Mouse (Mus musculus) CH12.LX (cell line): ENCODE results near the gene Fxr2. TPM values are rescaled to one million over a fixed set of nuclear protein-coding genes. Genes with fewer than 3 reads are reported as not detected.
"Not testable (repeated sequence)": the region's sequence is repeated elsewhere in the genome, so short reads cannot be mapped to it uniquely, and the experiment has no call there.

Source experiments
- DNase-seq: peaks from one replicate; pipeline ENCODE4 v3.0.0-alpha.2; 2013; ENCODE audit errors: extremely low read depth
- H3K27ac ChIP-seq: 2 replicates; pipeline ENCODE4 v1.5.1; 2012; ENCODE audit warnings: low read depth, mild to moderate bottlenecking, control low read depth, moderate library complexity; ENCODE audit not compliant: insufficient read depth
- H3K27me3 ChIP-seq: replicated peaks from 2 replicates; pipeline ENCODE3; 2012; ENCODE audit warnings: inconsistent platforms
- H3K36me3 ChIP-seq, 2 experiments: replicated peaks in 1 of 2; 2 replicates each; pipeline versions ENCODE3 to v1.6.1; 2012; ENCODE audit warnings: inconsistent platforms in 1 of 2, low read length in 1 of 2, mild to moderate bottlenecking in 1 of 2, mixed read lengths in 1 of 2, moderate library complexity in 1 of 2; ENCODE audit not compliant: control insufficient read depth in 1 of 2, insufficient read depth in 1 of 2
- H3K4me1 ChIP-seq, 2 experiments: 2 replicates each; pipeline ENCODE4 v1.6.1; 2012; ENCODE audit warnings: inconsistent platforms in 1 of 2, moderate library complexity in 1 of 2; ENCODE audit not compliant: insufficient read depth in 2 of 2, control insufficient read depth in 1 of 2
- H3K4me2 ChIP-seq: 2 replicates; pipeline ENCODE4 v1.6.1; 2012; ENCODE audit warnings: low read depth, mild to moderate bottlenecking, control low read depth; ENCODE audit not compliant: poor library complexity, insufficient read depth, severe bottlenecking
- H3K4me3 ChIP-seq, 3 experiments: fragments of 150-350 bp in 1 of 3; sonication (generic) in 1 of 3; replicated peaks in 1 of 3; 2 replicates each; pipeline versions ENCODE3 to v1.5.1; 2011 to 2012; ENCODE audit warnings: low read depth in 2 of 3, low read length in 2 of 3, mild to moderate bottlenecking in 2 of 3, moderate library complexity in 2 of 3, control low read depth in 1 of 3, improper control_type of control experiment in 1 of 3, inconsistent platforms in 1 of 3, mixed read lengths in 1 of 3; ENCODE audit not compliant: poor library complexity in 1 of 3
- H3K79me2 ChIP-seq: replicated peaks from 2 replicates; pipeline ENCODE4 v1.6.1; 2012; ENCODE audit warnings: mild to moderate bottlenecking, moderate library complexity; ENCODE audit not compliant: control insufficient read depth, poor library complexity, insufficient read depth, severe bottlenecking; ENCODE audit errors: extremely low read depth
- H3K9ac ChIP-seq: 2 replicates; pipeline ENCODE4 v1.6.1; 2012; ENCODE audit warnings: low read depth, mild to moderate bottlenecking, control low read depth, moderate library complexity; ENCODE audit not compliant: insufficient read depth
- H3K9me3 ChIP-seq: replicated peaks from 2 replicates; pipeline ENCODE3; 2012; ENCODE audit warnings: low read length, inconsistent platforms, mixed read lengths
- CHD2 ChIP-seq: IDR thresholded peaks from 2 replicates; pipeline ENCODE4 v1.6.1; 2011; ENCODE audit warnings: low read length, improper control_type of control experiment
- CTCF ChIP-seq, 2 experiments: IDR thresholded peaks in 1 of 2; conservative IDR thresholded peaks in 1 of 2; 2 replicates each; pipeline ENCODE4 v1.5.1; 2011 to 2012; ENCODE audit warnings: low read depth in 2 of 2, low read length in 2 of 2, improper control_type of control experiment in 1 of 2, inconsistent platforms in 1 of 2, mild to moderate bottlenecking in 1 of 2, moderate library complexity in 1 of 2
- E2F4 ChIP-seq: IDR thresholded peaks from 2 replicates; pipeline ENCODE4 v1.6.1; 2011; ENCODE audit warnings: low read depth, low read length, improper control_type of control experiment; ENCODE audit not compliant: insufficient replicate concordance
- ELF1 ChIP-seq: IDR thresholded peaks from 2 replicates; pipeline ENCODE4 v1.6.1; 2014; ENCODE audit warnings: low read depth, mild to moderate bottlenecking, inconsistent platforms, low read length, improper control_type of control experiment
- EP300 ChIP-seq: IDR thresholded peaks from 2 replicates; pipeline ENCODE4 v1.6.1; 2011; ENCODE audit warnings: low read length, improper control_type of control experiment
- GABPA ChIP-seq: IDR thresholded peaks from 2 replicates; pipeline ENCODE4 v1.6.1; 2012; ENCODE audit warnings: low read depth, low read length, improper control_type of control experiment, inconsistent platforms; ENCODE audit not compliant: insufficient replicate concordance
- IRF4 ChIP-seq: IDR thresholded peaks from 2 replicates; pipeline ENCODE4 v1.6.1; 2014; ENCODE audit warnings: low read depth, mild to moderate bottlenecking, inconsistent platforms, low read length, improper control_type of control experiment
- JUN ChIP-seq: IDR thresholded peaks from 2 replicates; pipeline ENCODE4 v1.6.1; 2011; ENCODE audit warnings: low read depth, mild to moderate bottlenecking, low read length, improper control_type of control experiment, moderate library complexity; ENCODE audit not compliant: insufficient read depth
- JUND ChIP-seq: conservative IDR thresholded peaks from 2 replicates; pipeline ENCODE4 v1.6.1; 2011; ENCODE audit warnings: low read depth, low read length, improper control_type of control experiment
- MAX ChIP-seq: IDR thresholded peaks from 2 replicates; pipeline ENCODE4 v1.6.1; 2011; ENCODE audit warnings: low read length, improper control_type of control experiment
- MEF2A ChIP-seq: IDR thresholded peaks from 2 replicates; pipeline ENCODE4 v1.6.1; 2014; ENCODE audit warnings: low read depth, mild to moderate bottlenecking, inconsistent platforms, low read length, improper control_type of control experiment, borderline replicate concordance
- NELFE ChIP-seq: IDR thresholded peaks from 2 replicates; pipeline ENCODE4 v1.6.1; 2011; ENCODE audit warnings: low read depth, low read length, improper control_type of control experiment
- POLR2A ChIP-seq: IDR thresholded peaks from 2 replicates; pipeline ENCODE4 v1.6.1; 2011; ENCODE audit warnings: low read depth, mild to moderate bottlenecking, improper control_type of control experiment, low read length
- POLR2AphosphoS2 ChIP-seq: IDR thresholded peaks from 2 replicates; pipeline ENCODE4 v1.6.1; 2011; ENCODE audit warnings: low read depth, low read length, improper control_type of control experiment
- RAD21 ChIP-seq: IDR thresholded peaks from 2 replicates; pipeline ENCODE4 v1.6.1; 2011; ENCODE audit warnings: low read depth, mild to moderate bottlenecking, low read length, improper control_type of control experiment, moderate library complexity
- SMC3 ChIP-seq: IDR thresholded peaks from 2 replicates; pipeline ENCODE4 v1.6.1; 2011; ENCODE audit warnings: low read depth, low read length, improper control_type of control experiment
- TBP ChIP-seq: conservative IDR thresholded peaks from 2 replicates; pipeline ENCODE4 v1.6.1; 2011; ENCODE audit warnings: low read depth, low read length, improper control_type of control experiment
- USF2 ChIP-seq: conservative IDR thresholded peaks from 2 replicates; pipeline ENCODE4 v1.6.1; 2011; ENCODE audit warnings: low read depth, low read length, improper control_type of control experiment
- ZC3H11A ChIP-seq: IDR thresholded peaks from 2 replicates; pipeline ENCODE4 v1.6.1; 2012; ENCODE audit warnings: low read depth, mild to moderate bottlenecking, inconsistent platforms, low read length, improper control_type of control experiment
- dilution Hi-C: fragments of 300-500 bp; cut with MboI; formaldehyde crosslinking; loops from 2 replicates; pipeline ENCODE4 v1.14.3; 2020; ENCODE audit warnings: low sequenced_read_pairs; ENCODE audit not compliant: extremely low pct_unique_long_range_greater_than_20kb, extremely low pct_ligation_motif_present
- in situ Hi-C: fragments of 300-500 bp; cut with MboI; formaldehyde crosslinking; loops from 3 replicates; pipeline ENCODE4 v1.14.3; 2019; ENCODE audit warnings: low sequenced_read_pairs, low pct_ligation_motif_present, low pct_unique_long_range_greater_than_20kb, mixed read lengths
- polyA plus RNA-seq: library from polyadenylated mRNA; unstranded; fragments of >175 nt; gene quantifications from 2 replicates; pipeline ENCODE4 v1.2.1, GENCODE M21; 2012; ENCODE audit warnings: low read depth; ENCODE audit not compliant: insufficient read length
- total RNA-seq, 2 experiments: library from RNA; depleted of rRNA; stranded (reverse); fragments of 300-350 nt in 1 of 2; fragments of >200 nt in 1 of 2; gene quantifications; 2 replicates each; pipeline ENCODE4 v1.2.3; 2012 to 2014

The Fxr2 gene
- total and polyA plus RNA-seq, 3 experiments: 83.3 to 96.4 (median 90.5) TPM

- dilution Hi-C loops: not testable (repeated sequence)
Measured at GRCm38 (mm10) chr11:69624339-69624738, 8.5 kb upstream of the Fxr2 start.

GRCm38 (mm10) chr11:69628286-69628685, 4.5 kb upstream of the Fxr2 start:
- peaks cover 2% of the 10 kb centered on the region for H3K27me3 ChIP-seq
- H3K79me2 ChIP-seq: peaks cover 2% of the 10 kb centered on the region
- no peak overlapping the region for H3K9ac ChIP-seq
- peak; percentile 91 for DNase-seq
- TF ChIP-seq EP300: no peak
- no peak for TF ChIP-seq IRF4
- 0 out of 2 replicates have a peak, but pooled peaks have one; percentile 28 for TF ChIP-seq TBP
- TF ChIP-seq GABPA: no peak
- TF ChIP-seq ELF1: no peak
- TF ChIP-seq RAD21: peak; percentile 74
- TF ChIP-seq SMC3: peak; percentile 63
- no peak for TF ChIP-seq JUN
- no peak for TF ChIP-seq E2F4
- TF ChIP-seq JUND: no peak
- no peak for TF ChIP-seq CHD2
- 0 out of 2 replicates have a peak, but pooled peaks have one; percentile 21 for TF ChIP-seq POLR2A
- TF ChIP-seq NELFE: no peak
- no peak for TF ChIP-seq MAX
- no peak for TF ChIP-seq POLR2AphosphoS2
- peak; percentile 95 to 99 for TF ChIP-seq CTCF (conservative IDR thresholded peaks at IDR 0.05 in 1 of 2, IDR thresholded peaks at IDR 0.05 in 1 of 2; ENCODE audit: low read depth in 2 of 2, low read length in 2 of 2)
- no peak for TF ChIP-seq ZC3H11A
- TF ChIP-seq USF2: no peak
- TF ChIP-seq MEF2A: no peak
- TF ChIP-seq, all 38 proteins: peak for 5
- peak overlapping the region; percentile 67 for H3K4me2 ChIP-seq
- no peak overlapping the region for H3K4me3 ChIP-seq
- peaks cover 0 to 16% of the 10 kb centered on the region in 2 experiments; a peak in 2 of 4 replicates for H3K4me1 ChIP-seq
- H3K9me3 ChIP-seq: no peaks in the 10 kb centered on the region
- H3K27ac ChIP-seq: no peak overlapping the region
- in situ Hi-C loops: no loop called here
- no peaks in the 10 kb centered on the region for H3K36me3 ChIP-seq
- dilution Hi-C loops: no loop called here

More at GRCm38 (mm10) chr11:69624339-69624738, 8.5 kb upstream of the Fxr2 start:
- H3K4me3 ChIP-seq, H3K4me1 ChIP-seq, H3K79me2 ChIP-seq, H3K4me2 ChIP-seq, H3K9me3 ChIP-seq, in situ Hi-C loops, H3K36me3 ChIP-seq, H3K27ac ChIP-seq, H3K9ac ChIP-seq, DNase-seq: not testable (repeated sequence)
- peak; percentile 60; the same call in 1 of the 2 replicates for TF ChIP-seq TBP
- H3K27me3 ChIP-seq: peaks cover 25% of the 10 kb centered on the region
